22 mouse cellular contexts compared by ENCODE assay signal in genomic region chr14:120864896-120865295, GRCm38 (mm10). TPM values are rescaled to one million over a fixed set of nuclear protein-coding genes. Genes with fewer than 3 reads are reported as not detected.
DNase-seq lines count a peak whose midpoint lies in the region; TF ChIP-seq lines count a peak whose summit lies in the region.
"Had no signal": no experiment of that assay in that cellular context is flagged by ENCODE, and none has a peak within 500 bp of the region (broad histone marks: within the 10 kb centered on the region; RNA-seq: fewer than 3 reads in every experiment).

No protein-coding gene starts in this region.

- in situ Hi-C loops in ES-E14 (cut with MboI; ENCODE audit: low sequenced_read_pairs in 2 of 2, unreplicated experiment in 2 of 2) = no loop called here

- 0 out of 2 replicates have a peak overlapping the region, but pooled peaks have one; percentile 2 for H3K27ac ChIP-seq in ES-E14 (ENCODE audit: insufficient read depth, low read depth, low read length, poor library complexity, severe bottlenecking)

- peaks cover 0 to 8% of the 10 kb centered on the region in 2 experiments; a peak in 1 of 4 replicates for H3K4me1 ChIP-seq in ES-E14 (ENCODE audit: control insufficient read depth in 2 of 2, insufficient read depth in 2 of 2, low read length in 2 of 2, poor library complexity in 1 of 2)

- DNase-seq in ES-CJ7 (ENCODE audit: low read depth, low spot score) = peak; percentile 68
- no peak for DNase-seq in ES-E14 (ENCODE audit: low read depth, low spot score)
- peak; percentile 83 for DNase-seq in R1 (ENCODE audit: low read depth, low spot score)
- DNase-seq in ZHBTc4 (ENCODE audit: low read depth, low spot score) = peak; percentile 76
- DNase-seq in kidney, adult 9 months = no peak
- DNase-seq in adrenal gland, adult 2 months = no peak
- no peak for DNase-seq in kidney, adult 8-10 months
- no peak for DNase-seq in testis, postnatal 10 days (ENCODE audit: low spot score)
- DNase-seq: adrenal gland, adult 8-10 months; adrenal gland, postnatal 10 days; adrenal gland, postnatal 14 days; adrenal gland, postnatal 25 days; adrenal gland, postnatal 36 days; B cell, adult 2 months; cerebellum, adult 11 months; cerebellum, adult 11-12 months; cerebellum, adult 18-20 months; cerebellum, adult 2 months; cerebellum, adult 8-10 months; cerebellum, adult 9-10 months; cerebellum, adult 9-11 months had no signal

- no peak overlapping the region for H3K9ac ChIP-seq in ES-E14 (ENCODE audit: insufficient read depth, low read depth, low read length, poor library complexity, severe bottlenecking)

- no peak overlapping the region for H3K4me3 ChIP-seq in ES-E14 (ENCODE audit: insufficient read depth in 1 of 2, low read depth in 1 of 2, low read length in 2 of 2, poor library complexity in 1 of 2, severe bottlenecking in 1 of 2)

- no peaks in the 10 kb centered on the region for H3K36me3 ChIP-seq in ES-E14 (ENCODE audit: control insufficient read depth, insufficient read depth, low read length, poor library complexity, severe bottlenecking)
- H3K36me3 ChIP-seq: G1E had no signal

- H3K9me3 ChIP-seq in ES-E14 (ENCODE audit: control insufficient read depth, insufficient read depth, low read depth, low read length) = no peaks in the 10 kb centered on the region

TF ChIP-seq in ES-E14, 5 proteins besides CTCF, POLR2A, EP300 and RAD21:
- TF ChIP-seq CHD2 (IDR thresholded peaks at IDR 0.05; ENCODE audit: low read depth, low read length) (no peak), MAFK (IDR thresholded peaks at IDR 0.05; ENCODE audit: insufficient read depth, low read depth, low read length) (0 out of 2 replicates have a peak, but pooled peaks have one; percentile 14)
TF ChIP-seq in ES-E14: peak in this region for 1.

RNA-seq across cellular contexts. Expression of gene Ipo5, which starts 46.1 kb away (rescaled TPM):
- total RNA-seq in ES-E14 (2012; rRNA removed) = 143 and 194 TPM in 2 replicates
- 10 to 100 TPM; 70.8 to 73.7 TPM for total RNA-seq in adrenal gland, adult 2 months (2021)
- 6.3 and 7.7 TPM in 2 replicates for polyA plus RNA-seq in adrenal gland, adult 2 months (2012; rRNA removed)

Comparison
In these comparisons a context has a peak if more than half of its experiments do, and no peak if none do; other contexts are left out.
1. DNase-seq: peak in ES-CJ7 (single experiment), R1 (single experiment) and ZHBTc4 (single experiment); none in ES-E14 (single experiment), kidney, adult 9 months (single experiment), adrenal gland, adult 2 months (single experiment), kidney, adult 8-10 months (0 of 2) and testis, postnatal 10 days (single experiment).